In genomic region chr11:75954896-75955295, GRCm38 (mm10) we compare ENCODE assay signal across 23 mouse cellular contexts. TPM values are rescaled to one million over a fixed set of nuclear protein-coding genes. Genes with fewer than 3 reads are reported as not detected.
"Had no signal": no experiment of that assay in that cellular context is flagged by ENCODE, and none has a peak within 500 bp of the region (broad histone marks: within the 10 kb centered on the region; RNA-seq: fewer than 3 reads in every experiment).

No protein-coding gene starts in this region.

- H3K36me3 ChIP-seq: lung, embryonic 15.5 days; midbrain, embryonic 13.5 days; midbrain, embryonic 15.5 days; neural tube, embryonic 13.5 days; neural tube, embryonic 15.5 days had no signal

- H3K27ac ChIP-seq: lung, embryonic 15.5 days; macrophage; midbrain, embryonic 13.5 days; midbrain, embryonic 15.5 days; neural tube, embryonic 13.5 days; neural tube, embryonic 15.5 days had no signal

- DNase-seq: lung, adult 2 months; lung, postnatal 14 days; lung, postnatal 36 days; retina, postnatal 1 day; right cerebral cortex, adult 18-20 months; right cerebral cortex, postnatal 25 days; right cerebral cortex, postnatal 4 days; spleen, adult 18-20 months; thymus, adult 18-20 months; thymus, postnatal 14 days; thymus, postnatal 36 days had no signal

- H3K27me3 ChIP-seq: lung, embryonic 15.5 days; midbrain, embryonic 13.5 days; midbrain, embryonic 15.5 days; neural tube, embryonic 13.5 days; neural tube, embryonic 15.5 days had no signal

- H3K4me2 ChIP-seq: lung, embryonic 15.5 days; midbrain, embryonic 11.5 days; midbrain, embryonic 13.5 days; midbrain, embryonic 15.5 days; neural tube, embryonic 13.5 days; neural tube, embryonic 15.5 days had no signal

- H3K9me3 ChIP-seq: lung, embryonic 15.5 days; midbrain, embryonic 13.5 days; midbrain, embryonic 15.5 days; neural tube, embryonic 13.5 days; neural tube, embryonic 15.5 days had no signal

- H3K9ac ChIP-seq: lung, embryonic 15.5 days; midbrain, embryonic 13.5 days; midbrain, embryonic 15.5 days; neural tube, embryonic 13.5 days; neural tube, embryonic 15.5 days had no signal

- ATAC-seq: lung, postnatal 0 days; midbrain, embryonic 13.5 days; midbrain, embryonic 15.5 days had no signal

- H3K4me1 ChIP-seq: lung, embryonic 15.5 days; midbrain, embryonic 15.5 days; neural tube, embryonic 13.5 days; neural tube, embryonic 15.5 days had no signal

- H3K4me3 ChIP-seq: lung, embryonic 15.5 days; megakaryocyte, embryonic 14.5 days; midbrain, embryonic 13.5 days; midbrain, embryonic 15.5 days; myocyte; neural tube, embryonic 13.5 days; neural tube, embryonic 15.5 days had no signal

RNA-seq across cellular contexts. Expression of gene Rph3al, which starts 16.7 kb away (rescaled TPM):
- polyA plus RNA-seq: macrophage had no signal

RNA-seq across cellular contexts. Expression of gene 1700016K19Rik, which starts 44.8 kb away (rescaled TPM):
- total RNA-seq: megakaryocyte progenitor cell, adult 5-6 weeks had no signal
- polyA plus RNA-seq: macrophage; midbrain, embryonic 11.5 days; neural tube, embryonic 11.5 days had no signal
